Mouse (Mus musculus): ENCODE data around the gene Ssu72. TPM values are rescaled to one million over a fixed set of nuclear protein-coding genes. Genes with fewer than 3 reads are reported as not detected.
"Not testable (repeated sequence)": the region's sequence is repeated elsewhere in the genome, so short reads cannot be mapped to it uniquely, and the experiment has no call there.

Ssu72 gene
- polyA plus RNA-seq, 1 experiment from 2014 or later: 145 TPM

- Histone ChIP-seq H3K4me1 (ENCODE audit: control insufficient read depth, insufficient read depth, low read length) (peaks cover 7% of the 10 kb centered on the region), H3K36me3 (ENCODE audit: control insufficient read depth, insufficient read depth, low read length) (peaks cover 15% of the 10 kb centered on the region), H3K27me3 (ENCODE audit: control insufficient read depth, insufficient read depth, low read length) (no peaks in the 10 kb centered on the region), H3K9me3 (ENCODE audit: control insufficient read depth, low read depth, low read length) (no peaks in the 10 kb centered on the region), H3K4me3 (ENCODE audit: low read depth, low read length) (no peak overlapping the region), H3K27ac (ENCODE audit: low read length) (no peak overlapping the region), H3K4me2 (replicated peaks; ENCODE audit: low read depth, low read length) (no peak overlapping the region), H3K9ac (replicated peaks; ENCODE audit: low read depth, low read length) (no peak overlapping the region)
- no peak for ATAC-seq (ENCODE audit: insufficient number of reproducible peaks, insufficient read depth, low FRiP score, low read depth)
- WGBS: 90% methylated on average over 5 of the region's 5 CpGs
Measured at GRCm38 (mm10) chr4:155736421-155736820, 31.8 kb downstream of the Ssu72 start.

DNA sequence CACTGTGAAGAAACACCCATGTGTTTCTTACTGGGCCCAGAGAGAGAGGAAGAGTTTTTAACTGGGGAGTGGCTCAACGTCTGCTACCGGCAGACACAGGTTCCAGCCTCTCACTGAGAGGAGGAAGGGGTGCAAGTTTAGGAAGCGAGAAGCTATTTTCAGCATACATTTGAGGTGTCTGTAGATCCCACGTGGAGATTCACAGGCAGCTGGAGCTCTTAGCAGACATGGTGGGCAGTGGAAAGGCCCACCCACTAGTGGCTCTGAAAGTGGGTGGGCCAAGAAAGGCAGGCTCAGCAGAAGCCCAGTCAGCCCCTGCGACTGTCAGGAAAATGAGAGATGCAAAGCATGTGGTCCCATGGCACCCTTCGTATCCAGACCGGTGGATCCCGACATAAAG is 33.7 kb downstream of the Ssu72 start:
- no peak overlapping the region for H3K9ac ChIP-seq (replicated peaks; ENCODE audit: low read depth, low read length)
- H3K9me3 ChIP-seq (ENCODE audit: control insufficient read depth, low read depth, low read length): no peaks in the 10 kb centered on the region
- H3K4me3 ChIP-seq (ENCODE audit: low read depth, low read length): no peak overlapping the region
- no peaks in the 10 kb centered on the region for H3K27me3 ChIP-seq (ENCODE audit: control insufficient read depth, insufficient read depth, low read length)
- peaks cover 17% of the 10 kb centered on the region for H3K36me3 ChIP-seq (ENCODE audit: control insufficient read depth, insufficient read depth, low read length)
- no peak for ATAC-seq (ENCODE audit: insufficient number of reproducible peaks, insufficient read depth, low FRiP score, low read depth)
- no peak overlapping the region for H3K27ac ChIP-seq (ENCODE audit: low read length)
- H3K4me2 ChIP-seq (replicated peaks; ENCODE audit: low read depth, low read length): no peak overlapping the region
- WGBS: 45% methylated on average over 8 of the region's 8 CpGs
- H3K4me1 ChIP-seq (ENCODE audit: control insufficient read depth, insufficient read depth, low read length): peaks cover 7% of the 10 kb centered on the region

DNA sequence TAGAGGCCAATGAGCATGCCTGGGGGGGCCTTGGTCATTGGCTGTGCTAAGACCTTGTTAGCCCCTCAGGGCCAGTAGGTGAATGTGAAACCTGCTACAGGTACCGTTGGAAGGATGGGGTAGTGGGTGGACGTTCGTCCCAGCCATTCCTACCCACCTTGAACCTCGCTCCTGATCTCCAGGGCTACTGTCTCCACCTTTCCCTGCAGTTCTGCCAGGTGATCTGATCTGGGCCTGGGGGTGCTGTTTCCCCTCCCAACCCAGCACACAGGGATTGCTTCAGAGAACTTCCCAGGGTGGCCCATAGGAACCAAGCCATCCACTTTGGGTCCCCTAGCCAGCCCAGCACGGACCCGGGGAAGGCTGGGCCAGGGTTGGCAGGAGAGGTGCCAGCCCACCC is 34.6 kb downstream of the Ssu72 start:
- no peak overlapping the region for H3K4me3 ChIP-seq (ENCODE audit: low read depth, low read length)
- no peaks in the 10 kb centered on the region for H3K9me3 ChIP-seq (ENCODE audit: control insufficient read depth, low read depth, low read length)
- no peaks in the 10 kb centered on the region for H3K27me3 ChIP-seq (ENCODE audit: control insufficient read depth, insufficient read depth, low read length)
- no peak for ATAC-seq (ENCODE audit: insufficient number of reproducible peaks, insufficient read depth, low FRiP score, low read depth)
- H3K4me1 ChIP-seq (ENCODE audit: control insufficient read depth, insufficient read depth, low read length): peaks cover 7% of the 10 kb centered on the region
- H3K9ac ChIP-seq (replicated peaks; ENCODE audit: low read depth, low read length): no peak overlapping the region
- 83% methylated on average over 6 of the region's 6 CpGs for WGBS
- H3K27ac ChIP-seq (ENCODE audit: low read length): no peak overlapping the region
- no peak overlapping the region for H3K4me2 ChIP-seq (replicated peaks; ENCODE audit: low read depth, low read length)
- peaks cover 24% of the 10 kb centered on the region for H3K36me3 ChIP-seq (ENCODE audit: control insufficient read depth, insufficient read depth, low read length)

DNA sequence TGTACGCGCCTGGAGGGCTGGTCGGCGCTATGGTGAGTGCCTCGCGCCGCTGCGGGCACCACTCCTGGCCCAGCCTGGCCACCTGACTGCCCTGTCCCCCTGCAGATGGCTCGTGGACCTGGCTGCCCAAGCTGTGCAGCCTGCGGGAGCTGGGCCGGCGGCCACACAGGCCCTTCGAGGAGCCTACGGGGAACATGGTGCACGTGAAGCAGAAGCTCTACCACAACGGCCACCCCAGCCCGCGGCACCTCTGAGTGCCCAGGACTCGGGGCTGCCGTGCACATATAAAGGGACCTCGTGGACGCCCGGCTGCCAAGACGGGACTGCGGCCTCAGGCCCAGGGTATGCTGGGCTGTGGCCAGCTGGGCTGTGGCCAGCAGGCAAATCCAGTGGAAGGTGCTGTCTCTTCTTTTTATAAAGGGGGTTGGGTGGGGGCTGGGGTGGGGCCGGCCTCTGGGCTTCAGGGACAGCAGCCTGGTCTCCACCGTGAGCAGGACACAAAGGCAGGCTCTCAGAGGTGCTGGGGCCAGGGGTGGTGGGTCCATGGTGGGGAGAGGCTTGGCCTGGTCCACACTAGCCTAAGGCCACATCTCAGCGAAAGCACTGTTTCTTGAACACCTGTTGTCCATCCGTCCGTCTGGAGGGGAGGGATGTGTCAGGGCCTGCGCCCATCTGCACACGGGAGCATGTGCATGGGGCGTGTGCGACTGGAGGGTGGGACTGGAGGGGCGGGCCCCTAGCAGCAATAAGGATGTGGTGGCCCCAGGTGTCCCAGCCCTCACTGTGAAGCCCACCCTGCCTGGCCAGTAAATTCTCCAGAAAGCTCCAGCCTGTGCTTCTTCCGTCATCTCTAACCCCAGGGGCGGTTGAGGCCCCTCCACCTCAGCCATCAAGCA is 35.4 kb downstream of the Ssu72 start:
- H3K4me2 ChIP-seq (replicated peaks; ENCODE audit: low read depth, low read length): no peak overlapping the region
- H3K36me3 ChIP-seq (ENCODE audit: control insufficient read depth, insufficient read depth, low read length): peaks cover 31% of the 10 kb centered on the region
- H3K9me3 ChIP-seq (ENCODE audit: control insufficient read depth, low read depth, low read length): no peaks in the 10 kb centered on the region
- WGBS: 79% methylated on average over 37 of the region's 37 CpGs
- peaks cover 7% of the 10 kb centered on the region for H3K4me1 ChIP-seq (ENCODE audit: control insufficient read depth, insufficient read depth, low read length)
- H3K9ac ChIP-seq (replicated peaks; ENCODE audit: low read depth, low read length): no peak overlapping the region
- H3K27me3 ChIP-seq (ENCODE audit: control insufficient read depth, insufficient read depth, low read length): no peaks in the 10 kb centered on the region
- ATAC-seq (ENCODE audit: insufficient number of reproducible peaks, insufficient read depth, low FRiP score, low read depth): no peak
- H3K4me3 ChIP-seq (ENCODE audit: low read depth, low read length): no peak overlapping the region
- H3K27ac ChIP-seq (ENCODE audit: low read length): no peak overlapping the region

DNA sequence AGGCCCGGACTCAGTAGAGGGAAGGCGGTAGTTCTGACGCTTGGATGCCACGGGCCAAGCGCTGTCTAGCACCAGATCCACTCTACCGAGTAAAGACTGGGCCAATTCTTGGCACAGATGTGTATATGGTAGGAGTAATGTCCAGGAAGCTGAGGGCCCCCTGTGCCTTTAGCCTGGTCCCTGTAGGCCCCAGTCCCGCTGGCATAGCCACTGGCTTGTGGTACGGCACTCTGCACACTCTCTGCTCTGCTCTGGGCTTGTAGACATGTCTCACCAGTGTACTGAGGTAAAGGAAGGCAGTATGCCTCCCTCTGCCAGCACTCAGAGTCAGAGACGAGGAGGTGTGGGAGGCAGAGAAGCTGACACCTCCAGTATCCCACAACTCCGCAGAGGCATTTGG is 36.1 kb downstream of the Ssu72 start:
- not testable (repeated sequence) for H3K4me3 ChIP-seq (ENCODE audit: low read depth, low read length); H3K9me3 ChIP-seq (ENCODE audit: control insufficient read depth, low read depth, low read length); ATAC-seq (ENCODE audit: insufficient number of reproducible peaks, insufficient read depth, low FRiP score, low read depth); H3K4me1 ChIP-seq (ENCODE audit: control insufficient read depth, insufficient read depth, low read length); H3K27ac ChIP-seq (ENCODE audit: low read length); H3K27me3 ChIP-seq (ENCODE audit: control insufficient read depth, insufficient read depth, low read length); H3K4me2 ChIP-seq (replicated peaks; ENCODE audit: low read depth, low read length); H3K9ac ChIP-seq (replicated peaks; ENCODE audit: low read depth, low read length)
- peaks cover 36% of the 10 kb centered on the region for H3K36me3 ChIP-seq (ENCODE audit: control insufficient read depth, insufficient read depth, low read length)
- 90% methylated on average over 10 of the region's 10 CpGs for WGBS

DNA sequence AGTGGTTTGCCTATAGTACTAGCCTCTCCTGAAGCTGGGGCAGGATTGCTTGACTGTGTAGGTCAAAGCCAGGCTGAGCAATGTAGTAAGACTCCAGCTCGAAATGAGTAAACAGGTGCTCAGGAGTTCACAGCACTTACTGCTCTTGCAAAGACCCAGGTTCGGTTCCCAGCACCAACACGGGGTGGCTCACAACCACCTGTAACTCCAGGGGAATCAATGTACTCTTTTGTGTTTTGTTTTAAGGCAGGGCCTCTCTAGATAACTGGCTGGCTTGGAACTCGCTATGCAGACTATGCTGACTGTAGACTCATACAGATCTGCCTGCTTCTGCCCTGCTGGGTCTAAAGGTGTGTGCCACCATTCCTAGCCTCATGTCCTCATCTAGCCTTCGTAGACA is 38.1 kb downstream of the Ssu72 start:
- H3K9me3 ChIP-seq (ENCODE audit: control insufficient read depth, low read depth, low read length): no peaks in the 10 kb centered on the region
- no peaks in the 10 kb centered on the region for H3K4me1 ChIP-seq (ENCODE audit: control insufficient read depth, insufficient read depth, low read length)
- no peak overlapping the region for H3K4me3 ChIP-seq (ENCODE audit: low read depth, low read length)
- H3K27ac ChIP-seq (ENCODE audit: low read length): no peak overlapping the region
- H3K27me3 ChIP-seq (ENCODE audit: control insufficient read depth, insufficient read depth, low read length): no peaks in the 10 kb centered on the region
- peaks cover 52% of the 10 kb centered on the region for H3K36me3 ChIP-seq (ENCODE audit: control insufficient read depth, insufficient read depth, low read length)
- 92% methylated on average over 5 of the region's 5 CpGs for WGBS
- no peak overlapping the region for H3K9ac ChIP-seq (replicated peaks; ENCODE audit: low read depth, low read length)
- no peak overlapping the region for H3K4me2 ChIP-seq (replicated peaks; ENCODE audit: low read depth, low read length)
- ATAC-seq (ENCODE audit: insufficient number of reproducible peaks, insufficient read depth, low FRiP score, low read depth): no peak

DNA sequence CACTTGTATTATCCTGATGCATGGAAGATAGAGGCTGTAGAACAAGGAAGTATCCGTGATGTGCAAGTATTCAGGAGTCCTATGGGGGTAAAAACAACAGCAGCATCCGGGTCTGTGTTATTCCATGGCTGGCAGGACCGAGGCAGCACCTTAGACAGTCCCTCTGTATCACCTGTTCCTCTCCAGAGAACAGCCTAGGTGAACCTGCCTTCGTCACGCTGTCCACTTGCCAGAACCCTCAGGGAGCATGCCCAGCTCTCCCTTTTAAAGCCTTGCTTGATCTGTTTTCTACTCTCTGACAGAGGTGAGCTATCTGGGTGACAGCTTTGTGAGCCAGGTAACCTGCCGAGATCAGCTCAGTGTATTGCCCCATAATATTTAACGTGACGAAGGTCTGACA is 39.9 kb downstream of the Ssu72 start:
- Histone ChIP-seq H3K4me2 (replicated peaks; ENCODE audit: low read depth, low read length) (no peak overlapping the region), H3K36me3 (ENCODE audit: control insufficient read depth, insufficient read depth, low read length) (peaks cover 69% of the 10 kb centered on the region), H3K4me3 (ENCODE audit: low read depth, low read length) (no peak overlapping the region), H3K9ac (replicated peaks; ENCODE audit: low read depth, low read length) (no peak overlapping the region), H3K4me1 (ENCODE audit: control insufficient read depth, insufficient read depth, low read length) (no peaks in the 10 kb centered on the region), H3K9me3 (ENCODE audit: control insufficient read depth, low read depth, low read length) (no peaks in the 10 kb centered on the region), H3K27me3 (ENCODE audit: control insufficient read depth, insufficient read depth, low read length) (no peaks in the 10 kb centered on the region), H3K27ac (ENCODE audit: low read length) (no peak overlapping the region)
- 93% methylated on average over 8 of the region's 8 CpGs for WGBS
- ATAC-seq (ENCODE audit: insufficient number of reproducible peaks, insufficient read depth, low FRiP score, low read depth): no peak

- no peaks in the 10 kb centered on the region for H3K4me1 ChIP-seq (ENCODE audit: control insufficient read depth, insufficient read depth, low read length)
- no peak for ATAC-seq (ENCODE audit: insufficient number of reproducible peaks, insufficient read depth, low FRiP score, low read depth)
- H3K9me3 ChIP-seq (ENCODE audit: control insufficient read depth, low read depth, low read length): no peaks in the 10 kb centered on the region
- no peak overlapping the region for H3K9ac ChIP-seq (replicated peaks; ENCODE audit: low read depth, low read length)
- WGBS: 91% methylated on average over 5 of the region's 5 CpGs
- H3K4me2 ChIP-seq (replicated peaks; ENCODE audit: low read depth, low read length): no peak overlapping the region
- H3K27ac ChIP-seq (ENCODE audit: low read length): no peak overlapping the region
- H3K36me3 ChIP-seq (ENCODE audit: control insufficient read depth, insufficient read depth, low read length): peaks cover 76% of the 10 kb centered on the region
- H3K27me3 ChIP-seq (ENCODE audit: control insufficient read depth, insufficient read depth, low read length): no peaks in the 10 kb centered on the region
- H3K4me3 ChIP-seq (ENCODE audit: low read depth, low read length): no peak overlapping the region
Measured at GRCm38 (mm10) chr4:155745136-155745535, 40.5 kb downstream of the Ssu72 start.
